ENCODE assay signal across 24 mouse cellular contexts in the genomic region with DNA sequence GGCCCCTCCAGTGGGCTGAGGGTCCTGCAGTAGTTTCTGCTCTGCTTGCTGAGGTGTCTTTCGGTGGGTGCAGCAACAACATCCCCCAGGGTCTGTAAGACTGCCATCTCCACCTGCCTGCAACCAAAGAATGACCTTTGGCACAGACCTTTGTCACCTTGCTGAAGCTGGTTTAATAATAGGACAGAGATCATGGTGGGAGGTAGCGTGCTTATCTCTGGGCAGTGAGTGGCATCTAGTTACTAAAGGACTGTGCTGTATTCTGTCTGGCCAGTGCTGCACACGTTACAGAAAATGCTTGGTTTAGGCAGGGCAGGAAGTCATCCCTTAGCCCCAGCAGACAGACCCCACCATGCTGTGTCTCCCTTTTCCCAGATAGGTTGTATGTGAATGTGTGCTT. TPM values are rescaled to one million over a fixed set of nuclear protein-coding genes. Genes with fewer than 3 reads are reported as not detected.
A peak's percentile ranks its signal among the peaks of the same experiment; 100 is the strongest.
DNase-seq lines count a peak whose midpoint lies in the region; ATAC-seq and TF ChIP-seq lines count a peak whose summit lies in the region.
"Had no signal": no experiment of that assay in that cellular context is flagged by ENCODE, and none has a peak within 500 bp of the region (broad histone marks: within the 10 kb centered on the region; RNA-seq: fewer than 3 reads in every experiment).

No protein-coding gene starts in this region.

- no peak overlapping the region for H3K4me3 ChIP-seq in kidney, adult 2 months (ENCODE audit: insufficient read depth, low read depth, low read length)
- H3K4me3 ChIP-seq in kidney, embryonic 14.5 days (ENCODE audit: low read length): no peak overlapping the region
- H3K4me3 ChIP-seq in heart, embryonic 16.5 days (ENCODE audit: low read length): no peak overlapping the region
- H3K4me3 ChIP-seq in heart, postnatal 0 days (ENCODE audit: low read depth, low read length): no peak overlapping the region
- no peak overlapping the region for H3K4me3 ChIP-seq in liver, embryonic 16.5 days (ENCODE audit: low read depth, low read length)
- H3K4me3 ChIP-seq: embryonic facial prominence, embryonic 12.5 days; erythroblast, embryonic 14.5 days; heart, embryonic 13.5 days; limb, embryonic 12.5 days; lung, embryonic 15.5 days; midbrain, embryonic 10.5 days; stomach, embryonic 15.5 days had no signal

- H3K36me3 ChIP-seq in kidney, adult 2 months (ENCODE audit: control insufficient read depth, insufficient read depth, low read length): no peaks in the 10 kb centered on the region
- H3K36me3 ChIP-seq in kidney, embryonic 14.5 days (ENCODE audit: control insufficient read depth, insufficient read depth, low read length): no peaks in the 10 kb centered on the region
- H3K36me3 ChIP-seq in heart, embryonic 16.5 days (ENCODE audit: control insufficient read depth, insufficient read depth): no peaks in the 10 kb centered on the region
- no peaks in the 10 kb centered on the region for H3K36me3 ChIP-seq in heart, postnatal 0 days (replicated peaks; ENCODE audit: control insufficient read depth, insufficient read depth, low read length)
- no peaks in the 10 kb centered on the region for H3K36me3 ChIP-seq in liver, embryonic 16.5 days (ENCODE audit: control insufficient read depth, insufficient read depth)
- H3K36me3 ChIP-seq: embryonic facial prominence, embryonic 12.5 days; heart, embryonic 13.5 days; limb, embryonic 12.5 days; lung, embryonic 15.5 days; midbrain, embryonic 10.5 days; stomach, embryonic 15.5 days had no signal

- TF ChIP-seq POLR2A in kidney, adult 2 months (IDR thresholded peaks at IDR 0.05; ENCODE audit: low read depth, low read length): no peak

- no peak for ATAC-seq in kidney, embryonic 14.5 days (ENCODE audit: low FRiP score, low TSS enrichment)
- ATAC-seq in heart, embryonic 16.5 days (replicated peaks; ENCODE audit: extremely low read depth, insufficient read depth, low FRiP score): peak; percentile 51; the same call in 1 of the 2 replicates
- peak; percentile 86 for ATAC-seq in heart, postnatal 0 days (ENCODE audit: insufficient read depth, low read depth)
- ATAC-seq in liver, embryonic 16.5 days (ENCODE audit: low read depth): peak; percentile 81
- ATAC-seq: forebrain, embryonic 14.5 days had no signal

- 56% methylated on average over 3 of the region's 3 CpGs for WGBS in kidney, adult 2 months
- WGBS in kidney, embryonic 14.5 days: 71% methylated on average over 3 of the region's 3 CpGs
- 46% methylated on average over 3 of the region's 3 CpGs for WGBS in heart, embryonic 16.5 days
- 29% methylated on average over 3 of the region's 3 CpGs for WGBS in heart, postnatal 0 days
- WGBS in liver, embryonic 16.5 days (ENCODE audit: insufficient replicate concordance): 41% methylated on average over 3 of the region's 3 CpGs

- no peak overlapping the region for H3K4me2 ChIP-seq in kidney, embryonic 14.5 days (replicated peaks; ENCODE audit: low read depth, low read length)
- no peak overlapping the region for H3K4me2 ChIP-seq in heart, embryonic 16.5 days (ENCODE audit: low read depth, low read length)
- H3K4me2 ChIP-seq in heart, postnatal 0 days (ENCODE audit: low read depth, low read length): no peak overlapping the region
- H3K4me2 ChIP-seq in liver, embryonic 16.5 days (ENCODE audit: low read depth, low read length): no peak overlapping the region
- H3K4me2 ChIP-seq: embryonic facial prominence, embryonic 12.5 days; heart, embryonic 13.5 days; hindbrain, embryonic 14.5 days; limb, embryonic 12.5 days; lung, embryonic 15.5 days; stomach, embryonic 15.5 days had no signal

- H3K9ac ChIP-seq in kidney, embryonic 14.5 days (ENCODE audit: low read depth, low read length): no peak overlapping the region
- H3K9ac ChIP-seq in heart, embryonic 16.5 days (ENCODE audit: low read length): no peak overlapping the region
- H3K9ac ChIP-seq in heart, postnatal 0 days (replicated peaks; ENCODE audit: low read depth, low read length): no peak overlapping the region; the same call in 1 of the 2 replicates
- H3K9ac ChIP-seq in liver, embryonic 16.5 days (ENCODE audit: low read depth, low read length): no peak overlapping the region
- H3K9ac ChIP-seq: embryonic facial prominence, embryonic 12.5 days; heart, embryonic 13.5 days; hindbrain, embryonic 14.5 days; limb, embryonic 12.5 days; lung, embryonic 15.5 days; stomach, embryonic 15.5 days had no signal

- no peak for TF ChIP-seq CTCF in kidney, adult 2 months (conservative IDR thresholded peaks at IDR 0.05; ENCODE audit: insufficient read depth, insufficient read length, low read depth, low read length)
- no peak for TF ChIP-seq CTCF in heart, postnatal 0 days (IDR thresholded peaks at IDR 0.05; ENCODE audit: low read depth)

- H3K9me3 ChIP-seq in kidney, embryonic 14.5 days (ENCODE audit: control insufficient read depth, low read length): no peaks in the 10 kb centered on the region
- no peaks in the 10 kb centered on the region for H3K9me3 ChIP-seq in heart, embryonic 16.5 days (replicated peaks; ENCODE audit: control insufficient read depth, low read length)
- no peaks in the 10 kb centered on the region for H3K9me3 ChIP-seq in heart, postnatal 0 days (replicated peaks; ENCODE audit: control insufficient read depth, low read length)
- H3K9me3 ChIP-seq in liver, embryonic 16.5 days (replicated peaks; ENCODE audit: control insufficient read depth, low read length): no peaks in the 10 kb centered on the region
- H3K9me3 ChIP-seq: embryonic facial prominence, embryonic 12.5 days; heart, embryonic 13.5 days; limb, embryonic 12.5 days; lung, embryonic 15.5 days; midbrain, embryonic 10.5 days; stomach, embryonic 15.5 days had no signal

- H3K4me1 ChIP-seq in kidney, adult 2 months (ENCODE audit: control insufficient read depth, insufficient read depth, low read length): peaks cover 15% of the 10 kb centered on the region
- H3K4me1 ChIP-seq in kidney, embryonic 14.5 days (ENCODE audit: control insufficient read depth, insufficient read depth, low read length): peaks cover 6% of the 10 kb centered on the region; the same call in 1 of the 2 replicates
- H3K4me1 ChIP-seq in heart, embryonic 16.5 days (ENCODE audit: control insufficient read depth, insufficient read depth, low read length): peaks cover 18% of the 10 kb centered on the region
- peaks cover 45% of the 10 kb centered on the region for H3K4me1 ChIP-seq in heart, postnatal 0 days (ENCODE audit: control insufficient read depth, insufficient read depth)
- H3K4me1 ChIP-seq in liver, embryonic 16.5 days (ENCODE audit: control insufficient read depth, low read depth, low read length): peaks cover 2% of the 10 kb centered on the region
- H3K4me1 ChIP-seq: lung, embryonic 15.5 days; midbrain, embryonic 10.5 days; stomach, embryonic 15.5 days had no signal

- DNase-seq in kidney, adult 2 months: peak; percentile 79
- DNase-seq in heart, postnatal 0 days (ENCODE audit: low spot score): peak; percentile 75
- DNase-seq in embryo, embryonic 9.5 days (ENCODE audit: extremely low spot score): no peak
- DNase-seq in cerebellum, adult 9-10 months: no peak
- DNase-seq: adrenal gland, adult 2 months; cerebellum, adult 8-10 months; gastrocnemius, postnatal 25 days; right cerebral cortex, postnatal 25 days; thymus, adult 18-20 months; thymus, postnatal 4 days had no signal

- H3K27me3 ChIP-seq in kidney, adult 2 months (replicated peaks; ENCODE audit: control insufficient read depth, insufficient read depth, low read length): no peaks in the 10 kb centered on the region
- no peaks in the 10 kb centered on the region for H3K27me3 ChIP-seq in kidney, embryonic 14.5 days (ENCODE audit: control insufficient read depth, insufficient read depth, low read length)
- no peaks in the 10 kb centered on the region for H3K27me3 ChIP-seq in heart, embryonic 16.5 days (ENCODE audit: control insufficient read depth, insufficient read depth, low read length)
- no peaks in the 10 kb centered on the region for H3K27me3 ChIP-seq in heart, postnatal 0 days (ENCODE audit: control insufficient read depth, insufficient read depth, low read length)
- no peaks in the 10 kb centered on the region for H3K27me3 ChIP-seq in liver, embryonic 16.5 days (ENCODE audit: control insufficient read depth, insufficient read depth, low read depth, low read length)
- H3K27me3 ChIP-seq: embryonic facial prominence, embryonic 12.5 days; heart, embryonic 13.5 days; limb, embryonic 12.5 days; lung, embryonic 15.5 days; stomach, embryonic 15.5 days had no signal

- no peak for TF ChIP-seq EP300 in heart, postnatal 0 days (IDR thresholded peaks at IDR 0.05; ENCODE audit: low read depth)

- H3K27ac ChIP-seq in kidney, adult 2 months (ENCODE audit: insufficient read depth, low read depth, low read length): peak overlapping the region; percentile 54
- H3K27ac ChIP-seq in kidney, embryonic 14.5 days (ENCODE audit: low read depth, low read length): no peak overlapping the region
- H3K27ac ChIP-seq in heart, embryonic 16.5 days (ENCODE audit: low read length): peak overlapping the region; percentile 63
- H3K27ac ChIP-seq in heart, postnatal 0 days (ENCODE audit: low read depth): peak overlapping the region; percentile 82
- H3K27ac ChIP-seq in liver, embryonic 16.5 days (ENCODE audit: low read length): no peak overlapping the region
- H3K27ac ChIP-seq: embryonic facial prominence, embryonic 12.5 days; heart, embryonic 13.5 days; hindbrain, embryonic 14.5 days; limb, embryonic 12.5 days; lung, embryonic 15.5 days; macrophage; midbrain, embryonic 10.5 days; stomach, embryonic 15.5 days had no signal

RNA-seq across cellular contexts. Expression of a gene that starts 22.9 kb away (rescaled TPM):
- 104 and 109 TPM in 2 replicates for polyA plus RNA-seq in kidney, adult 2 months (2012; rRNA removed)
- 12.9 and 28.7 TPM in 2 replicates for polyA plus RNA-seq in kidney, embryonic 14.5 days (2014; fragmentation: Nextera tagmentation; extraction: Ambion mirVana)
- 42.1 and 46.9 TPM in 2 replicates for polyA plus RNA-seq in heart, embryonic 16.5 days (2015; fragmentation: Nextera tagmentation; extraction: Ambion mirVana)
- 79.3 and 94.6 TPM in 2 replicates for total RNA-seq in heart, postnatal 0 days (2014; rRNA removed; ENCODE audit: low replicate concordance)
- polyA plus RNA-seq in heart, postnatal 0 days (2015; fragmentation: Nextera tagmentation; extraction: Ambion mirVana): 32.7 and 34.4 TPM in 2 replicates
- polyA plus RNA-seq in liver, embryonic 16.5 days (2015; fragmentation: Nextera tagmentation; extraction: Ambion mirVana): 11.8 and 14.4 TPM in 2 replicates

RNA-seq across cellular contexts. Expression of a gene that starts 51.1 kb away (rescaled TPM):
- 884 and 1,011 TPM in 2 replicates for polyA plus RNA-seq in kidney, adult 2 months (2012; rRNA removed)
- 0.53 and 0.92 TPM in 2 replicates for polyA plus RNA-seq in kidney, embryonic 14.5 days (2014; fragmentation: Nextera tagmentation; extraction: Ambion mirVana)
- polyA plus RNA-seq in heart, embryonic 16.5 days (2015; fragmentation: Nextera tagmentation; extraction: Ambion mirVana): 0.50 TPM in 1 of 2 replicates, not detected in the other
- total RNA-seq in heart, postnatal 0 days (2014; rRNA removed; ENCODE audit: low replicate concordance): 0.35 TPM in 1 of 2 replicates, not detected in the other
- polyA plus RNA-seq in heart, postnatal 0 days (2015; fragmentation: Nextera tagmentation; extraction: Ambion mirVana): not detected in 2 replicates
- polyA plus RNA-seq in liver, embryonic 16.5 days (2015; fragmentation: Nextera tagmentation; extraction: Ambion mirVana): 1.0 and 1.6 TPM in 2 replicates
- total RNA-seq: left cerebral cortex, postnatal 10 days had no signal
- polyA plus RNA-seq: erythroblast, embryonic 14.5 days; heart, embryonic 13.5 days; limb, embryonic 12.5 days; lung, embryonic 15.5 days had no signal

Comparison
In these comparisons a context has a peak if more than half of its experiments do, and no peak if none do; other contexts are left out.
1. H3K27ac ChIP-seq: peak in kidney, adult 2 months (single experiment), heart, embryonic 16.5 days (single experiment) and heart, postnatal 0 days (single experiment); none in kidney, embryonic 14.5 days (single experiment) and liver, embryonic 16.5 days (single experiment).
2. RNA of a gene that starts 51.1 kb away (polyA plus RNA-seq): 884 to 1,011 TPM in kidney, adult 2 months; 1.0 to 1.6 TPM in liver, embryonic 16.5 days, 0.53 to 0.92 TPM in kidney, embryonic 14.5 days, 0.50 TPM in heart, embryonic 16.5 days and not detected in heart, postnatal 0 days; every median in the first group is over 100 times any median in the second.
3. DNase-seq: peak in kidney, adult 2 months (single experiment) and heart, postnatal 0 days (single experiment); none in embryo, embryonic 9.5 days (single experiment) and cerebellum, adult 9-10 months (single experiment).